Mouse (Mus musculus) G1E (cell line): ENCODE measurements around the gene Pnp.

Experiments used
- CTCF ChIP-seq: IDR thresholded peaks from 2 replicates; pipeline ENCODE4 v1.5.1; 2012; ENCODE audit warnings: low read depth, low read length, inconsistent platforms, mixed read lengths
- GATA1 ChIP-seq: IDR thresholded peaks from 2 replicates; pipeline ENCODE4 v1.6.1; 2012; ENCODE audit warnings: borderline replicate concordance, low read length, inconsistent platforms, mixed read lengths
- GATA2 ChIP-seq: IDR thresholded peaks from 2 replicates; pipeline ENCODE4 v1.6.1; 2012; ENCODE audit warnings: low read depth, low read length, inconsistent platforms, borderline replicate concordance
- POLR2AphosphoS5 ChIP-seq: IDR thresholded peaks from 2 replicates; pipeline ENCODE4 v1.6.1; 2012; ENCODE audit warnings: low read depth, low read length, inconsistent platforms; ENCODE audit not compliant: insufficient replicate concordance
- TAL1 ChIP-seq: conservative IDR thresholded peaks from 2 replicates; pipeline ENCODE4 v1.6.1; 2012; ENCODE audit warnings: low read depth, low read length, inconsistent platforms, mixed read lengths

DNA sequence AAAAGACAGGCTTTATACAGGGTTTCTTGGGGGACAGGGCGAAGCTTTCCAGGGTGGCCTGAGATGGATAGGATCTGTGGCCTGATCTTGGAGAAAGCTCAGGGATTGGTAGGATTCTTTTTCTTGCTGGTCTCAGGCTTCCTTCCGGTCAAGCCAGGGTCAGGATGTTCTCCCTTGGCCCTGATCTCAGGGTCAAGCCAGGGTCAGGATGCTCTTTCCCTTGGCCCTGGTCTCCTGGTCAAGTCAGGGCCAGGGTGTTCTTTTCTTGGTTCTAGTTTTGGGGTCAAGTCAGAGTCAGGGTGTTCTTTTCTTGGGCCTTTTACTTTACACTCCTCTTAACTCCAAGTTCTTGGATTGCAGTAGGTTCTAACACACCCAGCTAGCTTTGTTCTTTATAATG, 56.8 kb downstream of the Pnp start:
- TF ChIP-seq CTCF: no peak
- TF ChIP-seq GATA1: no peak
- TF ChIP-seq GATA2: no peak
- no peak for TF ChIP-seq TAL1
- TF ChIP-seq POLR2AphosphoS5: no peak
